Mouse (Mus musculus): Measurements from ENCODE around the gene Gm6525.

GRCm38 (mm10) chr3:84140947-84141346, 33.0 kb upstream of the Gm6525 start:
- TF ChIP-seq CTCF (IDR thresholded peaks at IDR 0.05; ENCODE audit: borderline replicate concordance, insufficient read depth, low read depth, low read length) (no peak), POLR2A (IDR thresholded peaks at IDR 0.05; ENCODE audit: borderline replicate concordance, insufficient read depth, low read length) (no peak)

Measured in cerebellum, adult 2 months (tissue).